Mouse (Mus musculus): ENCODE results near the gene Itgae. TPM values are rescaled to one million over a fixed set of nuclear protein-coding genes. Genes with fewer than 3 reads are reported as not detected.

The Itgae gene
- 0.29 and 0.78 TPM in 2 replicates for polyA plus RNA-seq (2011; ENCODE audit: insufficient read depth, insufficient read length, low read depth, missing spikeins)

DNA sequence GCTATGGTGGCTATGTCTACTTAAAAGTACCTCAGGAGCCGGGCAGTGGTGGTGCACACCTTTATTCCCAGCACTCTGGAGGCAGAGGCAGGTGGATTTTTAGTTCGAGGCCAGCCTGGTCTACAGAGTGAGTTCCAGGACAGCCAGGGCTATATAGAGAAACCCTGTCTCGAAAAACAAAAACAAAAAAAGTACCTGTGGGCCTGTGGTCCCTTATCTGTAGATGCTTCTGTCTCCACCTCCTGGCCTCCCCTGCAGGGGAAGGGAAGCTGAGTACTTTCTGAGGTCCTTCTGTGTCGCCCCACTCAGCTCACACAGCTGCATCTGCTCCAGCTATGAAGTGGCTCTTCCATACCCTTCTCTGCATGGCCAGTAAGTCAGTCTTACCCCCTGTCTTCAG is at the start of gene Itgae:
TSS of gene Itgae (plus strand) at position 301 of the 400 bp plus-strand sequence.
- H3K4me1 ChIP-seq (ENCODE audit: control insufficient read depth, insufficient read depth, low read length) = no peaks in the 10 kb centered on the region
- no peaks in the 10 kb centered on the region for H3K36me3 ChIP-seq (ENCODE audit: control insufficient read depth, insufficient read depth, low read length, poor library complexity, severe bottlenecking)
- H3K27me3 ChIP-seq (ENCODE audit: control insufficient read depth, insufficient read depth, low read length, poor library complexity, severe bottlenecking) = no peaks in the 10 kb centered on the region
- H3K9me3 ChIP-seq (replicated peaks; ENCODE audit: control insufficient read depth, insufficient read depth, low read length, poor library complexity, severe bottlenecking) = no peaks in the 10 kb centered on the region
- no peak within 1 kb of the TSS for H3K27ac ChIP-seq (ENCODE audit: insufficient read depth, low read length)
- no peak for TF ChIP-seq CTCF (IDR thresholded peaks at IDR 0.05; ENCODE audit: low read depth, low read length)
- no peak for TF ChIP-seq POLR2A (IDR thresholded peaks at IDR 0.05; ENCODE audit: insufficient read depth, low read length)
- TF ChIP-seq EP300 (IDR thresholded peaks at IDR 0.05; ENCODE audit: insufficient read depth, low read depth, low read length) = no peak
- H3K9ac ChIP-seq (ENCODE audit: low read depth, poor library complexity, severe bottlenecking) = no peak within 1 kb of the TSS
- no peak within 1 kb of the TSS for H3K4me3 ChIP-seq (ENCODE audit: low read depth, low read length)

DNA sequence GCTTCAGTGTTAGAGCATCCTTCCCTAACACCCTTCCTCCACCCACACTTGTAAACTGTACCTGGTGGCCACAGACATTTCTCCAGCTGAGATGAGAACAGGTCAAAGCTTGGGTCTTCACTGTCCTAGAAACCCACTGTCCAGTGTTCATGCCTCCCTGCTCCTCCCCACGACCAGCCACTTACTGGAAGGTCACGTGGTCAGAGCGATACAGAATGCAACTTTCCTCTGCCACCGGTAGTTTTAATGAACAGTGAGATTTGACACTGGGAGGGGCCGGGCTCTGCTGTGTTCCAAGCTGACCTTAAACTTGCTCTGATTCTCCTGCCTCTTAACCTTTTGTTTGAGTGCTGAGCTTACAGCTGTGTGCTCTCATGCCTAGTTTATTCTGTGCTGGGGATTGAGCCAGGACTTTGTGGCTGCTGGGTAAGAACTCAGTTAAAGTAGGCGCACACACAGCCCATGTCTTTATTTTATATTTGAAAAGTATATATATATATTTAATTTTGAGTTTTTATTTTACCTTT is 46.1 kb upstream of the Itgae start:
- no peaks in the 10 kb centered on the region for H3K27me3 ChIP-seq (ENCODE audit: control insufficient read depth, insufficient read depth, low read length, poor library complexity, severe bottlenecking)
- no peak overlapping the region; the same call in 1 of the 2 replicates for H3K27ac ChIP-seq (ENCODE audit: insufficient read depth, low read length)
- H3K9ac ChIP-seq (ENCODE audit: low read depth, poor library complexity, severe bottlenecking) = no peak overlapping the region
- no peak for TF ChIP-seq EP300 (IDR thresholded peaks at IDR 0.05; ENCODE audit: insufficient read depth, low read depth, low read length)
- no peak for TF ChIP-seq CTCF (IDR thresholded peaks at IDR 0.05; ENCODE audit: low read depth, low read length)
- no peak for TF ChIP-seq POLR2A (IDR thresholded peaks at IDR 0.05; ENCODE audit: insufficient read depth, low read length)
- peaks cover 2% of the 10 kb centered on the region for H3K4me1 ChIP-seq (ENCODE audit: control insufficient read depth, insufficient read depth, low read length)
- no peaks in the 10 kb centered on the region for H3K9me3 ChIP-seq (replicated peaks; ENCODE audit: control insufficient read depth, insufficient read depth, low read length, poor library complexity, severe bottlenecking)
- no peak overlapping the region for H3K4me3 ChIP-seq (ENCODE audit: low read depth, low read length)
- no peaks in the 10 kb centered on the region for H3K36me3 ChIP-seq (ENCODE audit: control insufficient read depth, insufficient read depth, low read length, poor library complexity, severe bottlenecking)

DNA sequence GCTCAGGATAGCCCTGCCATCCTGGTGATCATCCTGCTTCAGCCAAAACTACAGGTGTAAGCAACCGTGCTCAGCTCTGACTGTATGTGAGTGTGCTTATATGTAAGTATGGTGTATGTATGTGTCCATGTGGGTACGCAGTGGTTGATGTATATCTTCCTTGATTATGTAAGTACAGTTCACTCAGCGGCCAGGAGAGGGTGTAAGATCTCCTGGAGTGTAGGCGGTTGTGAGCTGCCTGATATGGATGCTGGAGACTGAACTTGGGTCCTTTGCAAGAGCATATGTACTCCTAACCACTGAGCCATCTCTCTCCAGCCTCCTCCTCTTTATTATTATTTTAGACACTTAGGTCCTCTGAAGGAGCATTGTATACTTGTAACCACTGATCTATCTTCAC is 45.6 kb upstream of the Itgae start:
- H3K9me3 ChIP-seq (replicated peaks; ENCODE audit: control insufficient read depth, insufficient read depth, low read length, poor library complexity, severe bottlenecking) = no peaks in the 10 kb centered on the region
- no peak overlapping the region for H3K9ac ChIP-seq (ENCODE audit: low read depth, poor library complexity, severe bottlenecking)
- H3K27ac ChIP-seq (ENCODE audit: insufficient read depth, low read length) = no peak overlapping the region
- peaks cover 2% of the 10 kb centered on the region for H3K4me1 ChIP-seq (ENCODE audit: control insufficient read depth, insufficient read depth, low read length)
- TF ChIP-seq POLR2A (IDR thresholded peaks at IDR 0.05; ENCODE audit: insufficient read depth, low read length) = no peak
- peak; percentile 18 for TF ChIP-seq CTCF (IDR thresholded peaks at IDR 0.05; ENCODE audit: low read depth, low read length)
- H3K27me3 ChIP-seq (ENCODE audit: control insufficient read depth, insufficient read depth, low read length, poor library complexity, severe bottlenecking) = no peaks in the 10 kb centered on the region
- no peak overlapping the region for H3K4me3 ChIP-seq (ENCODE audit: low read depth, low read length)
- H3K36me3 ChIP-seq (ENCODE audit: control insufficient read depth, insufficient read depth, low read length, poor library complexity, severe bottlenecking) = no peaks in the 10 kb centered on the region; the same call in 1 of the 2 replicates

DNA sequence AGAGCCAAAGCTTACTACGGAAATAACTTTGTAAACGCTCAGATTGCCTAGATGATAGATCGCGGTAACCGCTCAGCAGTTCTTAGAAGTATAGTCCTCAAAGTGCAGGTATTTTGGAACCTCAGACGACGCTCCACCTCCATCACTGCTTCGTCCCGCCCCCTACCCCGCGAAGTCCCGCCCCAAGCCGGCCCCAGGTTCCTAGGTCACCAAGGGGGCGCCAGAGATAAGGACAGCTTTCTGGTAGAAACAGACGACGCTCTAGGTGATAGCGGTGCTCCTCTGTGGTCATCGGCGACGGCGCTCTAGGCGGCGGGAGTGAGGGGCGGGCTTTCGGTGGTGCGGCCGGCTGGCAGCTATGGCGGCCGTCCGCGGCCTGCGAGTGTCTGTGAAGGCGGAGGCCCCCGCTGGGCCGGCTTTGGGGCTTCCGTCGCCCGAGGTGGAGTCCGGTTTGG is 42.8 kb upstream of the Itgae start, which contains the start of gene Ncbp3:
TSS of gene Ncbp3 (plus strand) at position 242 of the 455 bp plus-strand sequence.
- peak within 1 kb of the TSS; percentile 85 for H3K4me3 ChIP-seq (ENCODE audit: low read depth, low read length)
- peak within 1 kb of the TSS; percentile 99 for H3K9ac ChIP-seq (ENCODE audit: low read depth, poor library complexity, severe bottlenecking)
- H3K27ac ChIP-seq (ENCODE audit: insufficient read depth, low read length) = peak within 1 kb of the TSS; percentile 46; the same call in 1 of the 2 replicates
- H3K9me3 ChIP-seq (replicated peaks; ENCODE audit: control insufficient read depth, insufficient read depth, low read length, poor library complexity, severe bottlenecking) = no peaks in the 10 kb centered on the region
- H3K27me3 ChIP-seq (ENCODE audit: control insufficient read depth, insufficient read depth, low read length, poor library complexity, severe bottlenecking) = no peaks in the 10 kb centered on the region
- H3K4me1 ChIP-seq (ENCODE audit: control insufficient read depth, insufficient read depth, low read length) = peaks cover 2% of the 10 kb centered on the region
- 0 out of 2 replicates have a peak, but pooled peaks have one; percentile 45 for TF ChIP-seq EP300 (IDR thresholded peaks at IDR 0.05; ENCODE audit: insufficient read depth, low read depth, low read length)
- no peak for TF ChIP-seq POLR2A (IDR thresholded peaks at IDR 0.05; ENCODE audit: insufficient read depth, low read length)
- peak; percentile 55 for TF ChIP-seq CTCF (IDR thresholded peaks at IDR 0.05; ENCODE audit: low read depth, low read length)
- peaks cover 3% of the 10 kb centered on the region for H3K36me3 ChIP-seq (ENCODE audit: control insufficient read depth, insufficient read depth, low read length, poor library complexity, severe bottlenecking)

DNA sequence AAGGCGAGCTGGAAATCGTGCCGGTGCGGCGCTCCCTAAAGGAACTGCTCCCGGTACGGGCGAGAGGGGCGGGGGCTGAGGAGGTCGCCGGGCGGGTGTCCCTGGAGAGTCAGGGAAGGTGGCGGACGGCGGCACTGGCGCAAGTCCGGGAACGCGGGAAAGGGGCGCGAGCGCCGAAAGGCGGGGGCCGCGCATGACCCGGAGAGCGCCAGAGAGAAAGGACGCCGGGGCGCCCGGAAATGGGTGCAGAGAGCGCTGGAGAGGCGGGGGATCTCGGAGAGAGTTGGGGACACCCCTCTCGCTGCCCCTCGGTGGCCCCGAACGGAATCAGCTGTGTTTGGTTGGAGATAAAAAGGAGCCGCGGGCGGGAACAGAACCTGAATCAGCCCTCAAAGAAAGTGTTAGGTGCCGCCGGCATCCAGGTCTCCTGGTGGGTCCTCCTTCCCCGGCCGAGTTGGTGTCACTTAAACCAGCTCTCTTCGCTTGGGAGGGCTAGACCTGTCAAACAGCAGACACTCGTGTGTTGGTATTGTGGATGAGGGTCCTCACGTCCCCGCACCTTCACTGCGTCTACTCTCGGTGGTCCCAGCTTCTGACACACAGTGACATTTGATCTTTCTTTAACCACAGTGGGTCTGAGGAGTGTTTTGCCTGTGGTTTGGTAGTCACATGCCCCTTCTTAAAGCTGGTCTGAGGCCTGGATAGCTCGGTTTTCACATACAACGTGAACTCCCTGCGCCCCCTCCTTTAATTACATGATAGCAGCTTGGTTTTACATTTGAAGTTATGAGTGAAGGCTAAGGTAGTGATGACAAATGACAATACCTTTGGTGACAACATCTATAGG is 42.1 kb upstream of the Itgae start:
- Histone ChIP-seq H3K4me1 (ENCODE audit: control insufficient read depth, insufficient read depth, low read length) (peaks cover 2% of the 10 kb centered on the region), H3K27ac (ENCODE audit: insufficient read depth, low read length) (no peak overlapping the region), H3K36me3 (ENCODE audit: control insufficient read depth, insufficient read depth, low read length, poor library complexity, severe bottlenecking) (peaks cover 5% of the 10 kb centered on the region), H3K4me3 (ENCODE audit: low read depth, low read length) (peak overlapping the region; percentile 85), H3K27me3 (ENCODE audit: control insufficient read depth, insufficient read depth, low read length, poor library complexity, severe bottlenecking) (no peaks in the 10 kb centered on the region), H3K9ac (ENCODE audit: low read depth, poor library complexity, severe bottlenecking) (peak overlapping the region; percentile 99), H3K9me3 (replicated peaks; ENCODE audit: control insufficient read depth, insufficient read depth, low read length, poor library complexity, severe bottlenecking) (no peaks in the 10 kb centered on the region)
- no peak for TF ChIP-seq POLR2A (IDR thresholded peaks at IDR 0.05; ENCODE audit: insufficient read depth, low read length)
- TF ChIP-seq EP300 (IDR thresholded peaks at IDR 0.05; ENCODE audit: insufficient read depth, low read depth, low read length) = no peak
- TF ChIP-seq CTCF (IDR thresholded peaks at IDR 0.05; ENCODE audit: low read depth, low read length) = no peak

DNA sequence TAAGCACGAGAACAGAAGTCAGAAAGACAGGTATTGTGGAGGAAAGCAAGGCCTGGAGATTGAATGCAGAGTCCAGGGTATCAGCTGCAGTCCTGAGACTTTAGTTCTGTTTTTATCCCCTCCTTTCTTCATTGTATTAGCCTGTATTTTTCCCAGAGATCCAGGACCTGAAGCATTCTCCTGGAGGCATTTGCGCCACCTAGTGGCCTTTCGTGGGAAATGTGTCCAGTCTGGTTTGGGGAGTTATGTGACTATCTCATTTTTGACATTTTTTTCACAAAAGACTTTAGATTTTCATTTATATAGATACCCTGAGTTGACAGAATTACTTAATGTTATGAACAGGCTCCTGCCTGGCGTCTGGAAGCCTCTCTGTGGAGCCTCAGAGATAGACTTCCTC is 41.0 kb upstream of the Itgae start:
- TF ChIP-seq EP300 (IDR thresholded peaks at IDR 0.05; ENCODE audit: insufficient read depth, low read depth, low read length) = no peak
- TF ChIP-seq CTCF (IDR thresholded peaks at IDR 0.05; ENCODE audit: low read depth, low read length) = peak; percentile 68
- Histone ChIP-seq H3K9me3 (replicated peaks; ENCODE audit: control insufficient read depth, insufficient read depth, low read length, poor library complexity, severe bottlenecking) (no peaks in the 10 kb centered on the region), H3K27ac (ENCODE audit: insufficient read depth, low read length) (no peak overlapping the region), H3K27me3 (ENCODE audit: control insufficient read depth, insufficient read depth, low read length, poor library complexity, severe bottlenecking) (no peaks in the 10 kb centered on the region), H3K4me3 (ENCODE audit: low read depth, low read length) (no peak overlapping the region), H3K4me1 (ENCODE audit: control insufficient read depth, insufficient read depth, low read length) (peaks cover 2% of the 10 kb centered on the region), H3K9ac (ENCODE audit: low read depth, poor library complexity, severe bottlenecking) (peak overlapping the region; percentile 99), H3K36me3 (ENCODE audit: control insufficient read depth, insufficient read depth, low read length, poor library complexity, severe bottlenecking) (peaks cover 16% of the 10 kb centered on the region)

All from ES-Bruce4 (cell line).